Mouse (Mus musculus) megakaryocyte, embryonic 14.5 days (primary cell): ENCODE measurements around the gene Dyx1c1.

Experiments used
- FLI1 ChIP-seq: IDR thresholded peaks from 2 replicates; pipeline ENCODE4 v1.6.1; 2012; ENCODE audit warnings: low read length, inconsistent platforms, mixed read lengths
- GATA1 ChIP-seq: IDR thresholded peaks from 3 replicates; pipeline ENCODE4 v1.6.1; 2012; ENCODE audit warnings: mixed read lengths, low read length, inconsistent platforms, borderline replicate concordance

- TF ChIP-seq GATA1 (no peak), FLI1 (no peak)
These were observed 61.3 kb downstream of the Dyx1c1 start for GRCm38 (mm10) chr9:73019841-73020240.
